Mouse (Mus musculus) midbrain, embryonic 15.5 days (tissue): ENCODE measurements around the gene Ldlrap1. TPM values are rescaled to one million over a fixed set of nuclear protein-coding genes. Genes with fewer than 3 reads are reported as not detected.

Experiments
- ATAC-seq: fragments of 200-750 bp; cut with Nextera tagmentation; replicated peaks from 2 replicates; pipeline ENCODE4 v1.8.0; 2017; ENCODE audit warnings: moderate TSS enrichment
- H3K27ac ChIP-seq: fragments of 300-500 bp; sonication (generic); 2 replicates; pipeline ENCODE4 v1.5.1; 2015; ENCODE audit warnings: mild to moderate bottlenecking, inconsistent platforms
- H3K27me3 ChIP-seq: fragments of 300-500 bp; sonication (generic); replicated peaks from 2 replicates; pipeline ENCODE4 v1.6.1; 2015; ENCODE audit warnings: inconsistent platforms
- H3K36me3 ChIP-seq: fragments of 300-500 bp; sonication (generic); replicated peaks from 2 replicates; pipeline ENCODE4 v1.6.1; 2015; ENCODE audit warnings: inconsistent platforms
- H3K4me1 ChIP-seq: fragments of 300-500 bp; sonication (generic); 2 replicates; pipeline ENCODE4 v1.6.1; 2015; ENCODE audit warnings: inconsistent platforms
- H3K4me2 ChIP-seq: fragments of 300-500 bp; sonication (generic); 2 replicates; pipeline ENCODE4 v1.6.1; 2015; ENCODE audit warnings: inconsistent platforms, mild to moderate bottlenecking, moderate library complexity
- H3K4me3 ChIP-seq: fragments of 300-500 bp; sonication (generic); 2 replicates; pipeline ENCODE4 v1.5.1; 2015; ENCODE audit warnings: mild to moderate bottlenecking, inconsistent platforms
- H3K9ac ChIP-seq: fragments of 300-500 bp; sonication (generic); 2 replicates; pipeline ENCODE4 v1.6.1; 2015; ENCODE audit warnings: mild to moderate bottlenecking, inconsistent platforms
- H3K9me3 ChIP-seq: fragments of 300-500 bp; sonication (generic); 2 replicates; pipeline ENCODE4 v1.6.1; 2016; ENCODE audit warnings: inconsistent platforms
- WGBS: fragments of 180-500 bp; shearing (Covaris S2); methylation state at CpG from one replicate; pipeline ENCODE4 v1.1.7; 2015; ENCODE audit warnings: mixed read lengths; 5-methylcytosine and 5-hydroxymethylcytosine counted together
- polyA plus RNA-seq: library from polyadenylated mRNA; unstranded; fragments of >200 nt; fragmentation: Nextera tagmentation; extraction: Ambion mirVana; gene quantifications from 2 replicates; pipeline ENCODE4 v1.2.1, GENCODE M21; 2015

Gene Ldlrap1
- polyA plus RNA-seq, 1 experiment from 2014 or later, result 2.7 TPM

GRCm38 (mm10) chr4:134720371-134720770, 47.5 kb downstream of the Ldlrap1 start:
- Histone ChIP-seq H3K9me3 (no peaks in the 10 kb centered on the region), H3K27ac (no peak overlapping the region), H3K27me3 (no peaks in the 10 kb centered on the region), H3K9ac (no peak overlapping the region), H3K36me3 (no peaks in the 10 kb centered on the region), H3K4me1 (no peaks in the 10 kb centered on the region), H3K4me2 (no peak overlapping the region), H3K4me3 (no peak overlapping the region)
- 68% methylated on average over 3 of the region's 3 CpGs for WGBS
- no peak for ATAC-seq

- 79% methylated on average over 8 of the region's 8 CpGs for WGBS
- ATAC-seq, result no peak
- H3K27ac ChIP-seq, result no peak overlapping the region
Observed at GRCm38 (mm10) chr4:134719489-134719888, 48.3 kb downstream of the Ldlrap1 start.

GRCm38 (mm10) chr4:134713937-134714336, 53.9 kb downstream of the Ldlrap1 start:
- peak; percentile 90 for ATAC-seq
- no peak overlapping the region for H3K9ac ChIP-seq
- no peak overlapping the region; the same call in 1 of the 2 replicates for H3K4me3 ChIP-seq
- no peak overlapping the region for H3K27ac ChIP-seq
- 4% methylated on average over 8 of the region's 8 CpGs for WGBS
- 0 out of 2 replicates have a peak, but pooled peaks cover 2% of the 10 kb centered on the region for H3K4me1 ChIP-seq
- H3K36me3 ChIP-seq, result no peaks in the 10 kb centered on the region
- H3K9me3 ChIP-seq, result no peaks in the 10 kb centered on the region
- H3K27me3 ChIP-seq, result no peaks in the 10 kb centered on the region
- peak overlapping the region; percentile 40 for H3K4me2 ChIP-seq

More at GRCm38 (mm10) chr4:134719489-134719888, 48.3 kb downstream of the Ldlrap1 start:
- Histone ChIP-seq H3K4me1 (no peaks in the 10 kb centered on the region), H3K4me3 (no peak overlapping the region), H3K27me3 (no peaks in the 10 kb centered on the region), H3K9ac (no peak overlapping the region), H3K4me2 (no peak overlapping the region), H3K36me3 (no peaks in the 10 kb centered on the region), H3K9me3 (no peaks in the 10 kb centered on the region)

GRCm38 (mm10) chr4:134705311-134705710, 62.5 kb downstream of the Ldlrap1 start:
- H3K27me3 ChIP-seq, result peaks cover 7% of the 10 kb centered on the region; the same call in 1 of the 2 replicates

GRCm38 (mm10) chr4:134704590-134704989, 63.2 kb downstream of the Ldlrap1 start:
- Histone ChIP-seq H3K36me3 (no peaks in the 10 kb centered on the region), H3K4me2 (peak overlapping the region; percentile 91), H3K27ac (peak overlapping the region; percentile 78), H3K4me1 (peaks cover 38% of the 10 kb centered on the region), H3K9me3 (no peaks in the 10 kb centered on the region), H3K9ac (peak overlapping the region; percentile 63), H3K4me3 (peak overlapping the region; percentile 68), H3K27me3 (peaks cover 7% of the 10 kb centered on the region; the same call in 1 of the 2 replicates)
- WGBS, result under 1% methylated on average over 21 of the region's 21 CpGs
- ATAC-seq, result no peak

More at GRCm38 (mm10) chr4:134705311-134705710, 62.5 kb downstream of the Ldlrap1 start:
- no peak for ATAC-seq
- Histone ChIP-seq H3K27ac (0 out of 2 replicates have a peak overlapping the region, but pooled peaks have one; percentile 18), H3K4me2 (peak overlapping the region; percentile 91), H3K9ac (no peak overlapping the region), H3K4me3 (peak overlapping the region; percentile 68; the same call in 1 of the 2 replicates), H3K9me3 (no peaks in the 10 kb centered on the region), H3K4me1 (peaks cover 38% of the 10 kb centered on the region), H3K36me3 (no peaks in the 10 kb centered on the region)
- 59% methylated on average over 5 of the region's 5 CpGs for WGBS

- WGBS, result under 1% methylated on average over 77 of the region's 81 CpGs
- Histone ChIP-seq H3K4me1 (peaks cover 38% of the 10 kb centered on the region), H3K27me3 (peaks cover 7% of the 10 kb centered on the region; the same call in 1 of the 2 replicates), H3K9ac (peak within 1 kb of the TSS; percentile 63), H3K27ac (peak within 1 kb of the TSS; percentile 78), H3K4me3 (peak within 1 kb of the TSS; percentile 68), H3K4me2 (peak within 1 kb of the TSS; percentile 91), H3K9me3 (no peaks in the 10 kb centered on the region), H3K36me3 (no peaks in the 10 kb centered on the region)
- peak; percentile 96 for ATAC-seq
Observed at GRCm38 (mm10) chr4:134703835-134704546, 63.8 kb downstream of the Ldlrap1 start, which contains the start of gene Man1c1. Man1c1 (minus strand) TSS chr4:134704290.

- WGBS, result 1% methylated on average over 58 of the region's 90 CpGs
- H3K9ac ChIP-seq, result peak overlapping the region; percentile 54
- peaks cover 7% of the 10 kb centered on the region; the same call in 1 of the 2 replicates for H3K27me3 ChIP-seq
- no peaks in the 10 kb centered on the region for H3K36me3 ChIP-seq
- H3K4me3 ChIP-seq, result peak overlapping the region; percentile 68
- no peak; the same call in 1 of the 2 replicates for ATAC-seq
- peaks cover 38% of the 10 kb centered on the region for H3K4me1 ChIP-seq
- peak overlapping the region; percentile 78; the same call in 1 of the 2 replicates for H3K27ac ChIP-seq
- peak overlapping the region; percentile 91 for H3K4me2 ChIP-seq
- H3K9me3 ChIP-seq, result no peaks in the 10 kb centered on the region
Observed at GRCm38 (mm10) chr4:134702981-134703834, 64.6 kb downstream of the Ldlrap1 start.

GRCm38 (mm10) chr4:134701934-134702333, 65.9 kb downstream of the Ldlrap1 start:
- peak overlapping the region; percentile 68 for H3K4me3 ChIP-seq
- H3K4me1 ChIP-seq, result peaks cover 38% of the 10 kb centered on the region
- H3K27me3 ChIP-seq, result peaks cover 7% of the 10 kb centered on the region; the same call in 1 of the 2 replicates
- H3K27ac ChIP-seq, result no peak overlapping the region
- H3K9ac ChIP-seq, result no peak overlapping the region
- H3K36me3 ChIP-seq, result no peaks in the 10 kb centered on the region
- ATAC-seq, result no peak
- H3K4me2 ChIP-seq, result peak overlapping the region; percentile 91
- WGBS, result 35% methylated on average over 6 of the region's 6 CpGs
- H3K9me3 ChIP-seq, result no peaks in the 10 kb centered on the region

GRCm38 (mm10) chr4:134700911-134701310, 66.9 kb downstream of the Ldlrap1 start:
- H3K4me1 ChIP-seq, result peaks cover 38% of the 10 kb centered on the region
- H3K9me3 ChIP-seq, result no peaks in the 10 kb centered on the region
- 83% methylated on average over 2 of the region's 2 CpGs for WGBS
- H3K27ac ChIP-seq, result no peak overlapping the region
- ATAC-seq, result no peak
- H3K9ac ChIP-seq, result no peak overlapping the region
- H3K36me3 ChIP-seq, result no peaks in the 10 kb centered on the region
- peaks cover 7% of the 10 kb centered on the region; the same call in 1 of the 2 replicates for H3K27me3 ChIP-seq
- H3K4me3 ChIP-seq, result no peak overlapping the region
- peak overlapping the region; percentile 91; the same call in 1 of the 2 replicates for H3K4me2 ChIP-seq

- Histone ChIP-seq H3K4me3 (no peak overlapping the region), H3K9ac (no peak overlapping the region), H3K27me3 (no peaks in the 10 kb centered on the region), H3K4me1 (no peaks in the 10 kb centered on the region), H3K36me3 (no peaks in the 10 kb centered on the region), H3K4me2 (no peak overlapping the region), H3K9me3 (0 out of 2 replicates have a peak, but pooled peaks cover 4% of the 10 kb centered on the region), H3K27ac (no peak overlapping the region)
- no peak for ATAC-seq
- WGBS, result 74% methylated on average over 9 of the region's 9 CpGs
Observed at GRCm38 (mm10) chr4:134693202-134693940, 74.5 kb downstream of the Ldlrap1 start.

GRCm38 (mm10) chr4:134692388-134692787, 75.4 kb downstream of the Ldlrap1 start:
- Histone ChIP-seq H3K4me2 (no peak overlapping the region), H3K4me3 (no peak overlapping the region), H3K27me3 (no peaks in the 10 kb centered on the region), H3K4me1 (no peaks in the 10 kb centered on the region), H3K36me3 (no peaks in the 10 kb centered on the region), H3K9me3 (0 out of 2 replicates have a peak, but pooled peaks cover 4% of the 10 kb centered on the region), H3K9ac (no peak overlapping the region), H3K27ac (no peak overlapping the region)
- WGBS, result 100% methylated on average over 1 of the region's 1 CpGs
- ATAC-seq, result no peak
